Mouse (Mus musculus): Measurements from ENCODE around the gene Atxn2. TPM values are rescaled to one million over a fixed set of nuclear protein-coding genes. Genes with fewer than 3 reads are reported as not detected.

Atxn2 gene
- total and polyA plus RNA-seq, 2 experiments: 58.5 to 92.8 TPM

- H3K36me3 ChIP-seq (ENCODE audit: control insufficient read depth, insufficient read depth, low read length): peaks cover 47% of the 10 kb centered on the region
- H3K27ac ChIP-seq (replicated peaks; ENCODE audit: insufficient read depth, low read depth, low read length): no peak overlapping the region
- WGBS: 98% methylated on average over 2 of the region's 2 CpGs
- no peak overlapping the region for H3K9ac ChIP-seq (ENCODE audit: low read depth, low read length)
- DNase-seq (ENCODE audit: extremely low read depth, low read depth, low spot score): no peak
- H3K79me2 ChIP-seq (ENCODE audit: control insufficient read depth, insufficient read depth, low read length): peaks cover 45% of the 10 kb centered on the region
- H3K27me3 ChIP-seq (ENCODE audit: control insufficient read depth, insufficient read depth, low read length): no peaks in the 10 kb centered on the region
- no peak overlapping the region for H3K4me3 ChIP-seq (ENCODE audit: insufficient read depth, low read depth, low read length)
- TF ChIP-seq CTCF (IDR thresholded peaks at IDR 0.05; ENCODE audit: low read depth, low read length) (no peak), POLR2A (IDR thresholded peaks at IDR 0.05; ENCODE audit: extremely low read depth, insufficient read depth, low read length) (no peak)
- H3K4me1 ChIP-seq (ENCODE audit: control insufficient read depth, insufficient read depth, low read length): peaks cover 15% of the 10 kb centered on the region
These were observed 56.4 kb downstream of the Atxn2 start for GRCm38 (mm10) chr5:121767564-121767963.

DNA sequence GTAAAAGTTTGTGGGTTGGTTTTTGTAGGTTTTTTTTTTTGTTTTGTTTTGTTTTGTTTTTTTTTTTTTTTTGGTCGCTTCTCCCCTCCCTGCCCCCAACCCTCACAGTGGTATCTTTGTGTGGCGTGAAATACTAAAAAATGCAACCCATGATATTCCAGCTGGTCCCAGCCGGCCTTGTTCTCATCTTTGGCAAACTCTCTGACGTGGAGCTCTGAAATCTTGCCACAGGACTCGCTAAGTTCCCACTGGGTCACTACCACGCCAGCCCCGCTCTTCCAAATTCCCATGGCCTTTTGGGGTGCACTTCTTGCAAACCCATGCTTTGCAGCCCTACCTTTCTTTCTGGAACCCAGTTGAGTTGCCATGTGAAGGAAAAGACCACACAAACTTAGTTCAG, 58.7 kb downstream of the Atxn2 start:
- TF ChIP-seq POLR2A (IDR thresholded peaks at IDR 0.05; ENCODE audit: extremely low read depth, insufficient read depth, low read length): no peak
- TF ChIP-seq CTCF (IDR thresholded peaks at IDR 0.05; ENCODE audit: low read depth, low read length): no peak
- no peak overlapping the region for H3K4me3 ChIP-seq (ENCODE audit: insufficient read depth, low read depth, low read length)
- 78% methylated on average over 7 of the region's 7 CpGs for WGBS

DNA sequence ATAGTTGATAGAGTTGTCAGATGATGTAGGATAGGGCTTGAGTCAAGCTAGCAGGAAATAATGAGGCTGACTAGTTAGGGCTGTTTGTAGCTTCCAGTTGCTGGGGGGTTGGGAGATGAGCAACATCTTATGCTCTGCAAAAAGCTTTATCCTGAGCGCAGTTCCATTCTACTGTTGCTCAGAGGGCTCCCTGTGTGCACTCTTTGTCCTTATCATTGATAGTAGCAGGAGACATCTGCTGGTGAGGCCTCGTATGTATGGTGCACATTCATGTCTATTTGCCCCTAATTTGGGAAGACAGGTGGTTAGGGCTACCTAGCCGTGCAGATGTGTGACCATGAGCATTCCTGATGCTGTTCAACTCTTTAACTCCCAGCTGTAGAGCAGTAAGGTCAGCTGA, 60.5 kb downstream of the Atxn2 start:
- WGBS: 95% methylated on average over 3 of the region's 3 CpGs
- Histone ChIP-seq H3K79me2 (ENCODE audit: control insufficient read depth, insufficient read depth, low read length) (peaks cover 30% of the 10 kb centered on the region), H3K9ac (ENCODE audit: low read depth, low read length) (no peak overlapping the region), H3K4me1 (ENCODE audit: control insufficient read depth, insufficient read depth, low read length) (no peaks in the 10 kb centered on the region), H3K4me3 (ENCODE audit: insufficient read depth, low read depth, low read length) (no peak overlapping the region), H3K27ac (replicated peaks; ENCODE audit: insufficient read depth, low read depth, low read length) (no peak overlapping the region), H3K36me3 (ENCODE audit: control insufficient read depth, insufficient read depth, low read length) (peaks cover 57% of the 10 kb centered on the region), H3K27me3 (ENCODE audit: control insufficient read depth, insufficient read depth, low read length) (no peaks in the 10 kb centered on the region)
- no peak for DNase-seq (ENCODE audit: extremely low read depth, low read depth, low spot score)
- no peak for TF ChIP-seq POLR2A (IDR thresholded peaks at IDR 0.05; ENCODE audit: extremely low read depth, insufficient read depth, low read length)

More for the DNA sequence above, 58.7 kb downstream of the Atxn2 start:
- 0 out of 2 replicates have a peak, but pooled peaks cover 5% of the 10 kb centered on the region for H3K4me1 ChIP-seq (ENCODE audit: control insufficient read depth, insufficient read depth, low read length)
- DNase-seq (ENCODE audit: extremely low read depth, low read depth, low spot score): no peak
- H3K27me3 ChIP-seq (ENCODE audit: control insufficient read depth, insufficient read depth, low read length): no peaks in the 10 kb centered on the region
- H3K36me3 ChIP-seq (ENCODE audit: control insufficient read depth, insufficient read depth, low read length): peaks cover 54% of the 10 kb centered on the region
- H3K27ac ChIP-seq (replicated peaks; ENCODE audit: insufficient read depth, low read depth, low read length): no peak overlapping the region
- no peak overlapping the region for H3K9ac ChIP-seq (ENCODE audit: low read depth, low read length)
- peaks cover 36% of the 10 kb centered on the region for H3K79me2 ChIP-seq (ENCODE audit: control insufficient read depth, insufficient read depth, low read length)

DNA sequence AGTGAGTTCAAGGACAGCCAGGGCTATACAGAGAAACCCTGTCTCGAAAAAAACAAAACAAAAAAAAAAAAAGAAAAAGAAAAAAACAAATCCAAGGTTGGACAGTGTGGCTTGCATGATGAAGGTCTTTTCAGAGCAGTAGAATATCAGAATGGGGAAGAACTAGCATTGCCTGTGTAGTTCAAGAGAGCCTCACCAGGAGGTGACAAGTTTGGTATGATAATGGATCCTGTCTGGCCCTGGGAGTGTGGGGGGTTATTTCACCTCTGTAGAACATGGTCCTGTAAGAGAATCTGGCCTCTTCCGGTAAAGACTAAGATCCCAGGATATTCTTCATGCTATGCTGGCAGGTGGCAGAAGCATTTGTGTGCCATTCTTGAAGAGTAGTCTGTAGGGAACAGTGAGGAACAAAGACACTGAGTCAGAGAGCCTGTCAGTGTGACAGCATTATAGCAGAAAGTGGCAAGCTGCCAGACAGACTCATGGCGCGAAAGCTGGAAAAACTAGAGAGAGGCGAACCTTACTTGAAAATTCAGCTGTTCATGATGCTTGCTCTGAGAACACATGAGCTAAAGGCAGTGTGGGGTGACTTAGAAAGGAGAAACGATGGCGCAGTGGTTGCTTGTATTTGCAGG, 67.5 kb downstream of the Atxn2 start:
- Histone ChIP-seq H3K27me3 (ENCODE audit: control insufficient read depth, insufficient read depth, low read length) (no peaks in the 10 kb centered on the region), H3K4me3 (ENCODE audit: insufficient read depth, low read depth, low read length) (no peak overlapping the region), H3K9ac (ENCODE audit: low read depth, low read length) (no peak overlapping the region), H3K36me3 (ENCODE audit: control insufficient read depth, insufficient read depth, low read length) (peaks cover 60% of the 10 kb centered on the region), H3K27ac (replicated peaks; ENCODE audit: insufficient read depth, low read depth, low read length) (no peak overlapping the region), H3K4me1 (ENCODE audit: control insufficient read depth, insufficient read depth, low read length) (no peaks in the 10 kb centered on the region), H3K79me2 (ENCODE audit: control insufficient read depth, insufficient read depth, low read length) (peaks cover 10% of the 10 kb centered on the region)
- WGBS: 87% methylated on average over 7 of the region's 7 CpGs
- TF ChIP-seq POLR2A (IDR thresholded peaks at IDR 0.05; ENCODE audit: extremely low read depth, insufficient read depth, low read length) (no peak), CTCF (IDR thresholded peaks at IDR 0.05; ENCODE audit: low read depth, low read length) (no peak)
- DNase-seq (ENCODE audit: extremely low read depth, low read depth, low spot score): no peak

DNA sequence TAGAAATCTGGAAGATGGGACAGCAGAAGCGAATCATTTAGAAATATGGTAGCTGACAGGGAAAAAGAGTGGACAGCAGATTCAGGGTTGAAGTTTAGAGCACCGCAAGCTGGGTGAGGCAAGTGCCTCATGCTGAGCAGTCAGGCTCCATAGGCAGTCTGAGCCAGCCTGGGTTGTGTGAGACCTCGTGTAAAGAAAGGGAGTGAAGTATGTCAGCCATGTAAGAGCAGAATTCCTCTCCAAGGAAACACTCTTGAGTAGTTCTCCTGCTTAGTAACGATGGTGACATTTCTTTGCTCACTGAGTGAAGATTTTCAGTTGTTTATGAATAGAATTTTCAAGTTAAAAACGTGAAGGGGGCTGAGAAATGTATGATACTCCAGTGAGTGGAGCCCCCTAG, 69.0 kb downstream of the Atxn2 start:
- Histone ChIP-seq H3K36me3 (ENCODE audit: control insufficient read depth, insufficient read depth, low read length) (peaks cover 60% of the 10 kb centered on the region), H3K9ac (ENCODE audit: low read depth, low read length) (no peak overlapping the region), H3K4me1 (ENCODE audit: control insufficient read depth, insufficient read depth, low read length) (no peaks in the 10 kb centered on the region), H3K27me3 (ENCODE audit: control insufficient read depth, insufficient read depth, low read length) (no peaks in the 10 kb centered on the region), H3K4me3 (ENCODE audit: insufficient read depth, low read depth, low read length) (no peak overlapping the region), H3K27ac (replicated peaks; ENCODE audit: insufficient read depth, low read depth, low read length) (no peak overlapping the region), H3K79me2 (ENCODE audit: control insufficient read depth, insufficient read depth, low read length) (peaks cover 10% of the 10 kb centered on the region)
- 80% methylated on average over 5 of the region's 5 CpGs for WGBS
- DNase-seq (ENCODE audit: extremely low read depth, low read depth, low spot score): no peak
- TF ChIP-seq CTCF (IDR thresholded peaks at IDR 0.05; ENCODE audit: low read depth, low read length): no peak
- TF ChIP-seq POLR2A (IDR thresholded peaks at IDR 0.05; ENCODE audit: extremely low read depth, insufficient read depth, low read length): no peak

- Histone ChIP-seq H3K36me3 (ENCODE audit: control insufficient read depth, insufficient read depth, low read length) (peaks cover 61% of the 10 kb centered on the region), H3K27ac (replicated peaks; ENCODE audit: insufficient read depth, low read depth, low read length) (no peak overlapping the region), H3K27me3 (ENCODE audit: control insufficient read depth, insufficient read depth, low read length) (no peaks in the 10 kb centered on the region), H3K4me3 (ENCODE audit: insufficient read depth, low read depth, low read length) (no peak overlapping the region), H3K79me2 (ENCODE audit: control insufficient read depth, insufficient read depth, low read length) (peaks cover 5% of the 10 kb centered on the region; the same call in 1 of the 2 replicates), H3K9ac (ENCODE audit: low read depth, low read length) (no peak overlapping the region), H3K4me1 (ENCODE audit: control insufficient read depth, insufficient read depth, low read length) (no peaks in the 10 kb centered on the region)
- DNase-seq (ENCODE audit: extremely low read depth, low read depth, low spot score): no peak
- TF ChIP-seq CTCF (IDR thresholded peaks at IDR 0.05; ENCODE audit: low read depth, low read length): no peak
- no peak for TF ChIP-seq POLR2A (IDR thresholded peaks at IDR 0.05; ENCODE audit: extremely low read depth, insufficient read depth, low read length)
- 73% methylated on average over 4 of the region's 4 CpGs for WGBS
These were observed 71.3 kb downstream of the Atxn2 start for GRCm38 (mm10) chr5:121782467-121782866.
